Mouse (Mus musculus): Measurements from ENCODE around the gene Dgkd. TPM values are rescaled to one million over a fixed set of nuclear protein-coding genes. Genes with fewer than 3 reads are reported as not detected.

Dgkd gene
- polyA plus RNA-seq, 1 experiment from 2014 or later, result 47.6 TPM

GRCm38 (mm10) chr1:87958931-87959330 lies 105.8 kb downstream of the Dgkd start:
- H3K4me2 ChIP-seq, result no peak overlapping the region

GRCm38 (mm10) chr1:87959532-87959931 lies 106.4 kb downstream of the Dgkd start:
- WGBS, result 81% methylated on average over 4 of the region's 4 CpGs
- H3K4me3 ChIP-seq, result no peak overlapping the region
- H3K36me3 ChIP-seq, result peaks cover 64% of the 10 kb centered on the region
- no peaks in the 10 kb centered on the region for H3K27me3 ChIP-seq
- no peak overlapping the region for H3K9ac ChIP-seq
- ATAC-seq (ENCODE audit: low FRiP score, low read depth), result no peak
- H3K9me3 ChIP-seq, result no peaks in the 10 kb centered on the region
- no peak overlapping the region for H3K4me2 ChIP-seq
- no peak overlapping the region for H3K27ac ChIP-seq (replicated peaks)
- no peaks in the 10 kb centered on the region for H3K4me1 ChIP-seq (replicated peaks)

More at GRCm38 (mm10) chr1:87958931-87959330, 105.8 kb downstream of the Dgkd start:
- no peak overlapping the region for H3K4me3 ChIP-seq
- no peaks in the 10 kb centered on the region for H3K9me3 ChIP-seq
- no peak overlapping the region for H3K27ac ChIP-seq (replicated peaks)
- H3K9ac ChIP-seq, result no peak overlapping the region
- peaks cover 64% of the 10 kb centered on the region for H3K36me3 ChIP-seq
- H3K4me1 ChIP-seq (replicated peaks), result no peaks in the 10 kb centered on the region
- H3K27me3 ChIP-seq, result no peaks in the 10 kb centered on the region
- ATAC-seq (ENCODE audit: low FRiP score, low read depth), result no peak
- WGBS, result 98% methylated on average over 1 of the region's 1 CpGs

- Histone ChIP-seq H3K4me2 (no peak overlapping the region), H3K4me3 (no peak overlapping the region), H3K27ac (replicated peaks) (no peak overlapping the region), H3K9ac (no peak overlapping the region), H3K36me3 (peaks cover 60% of the 10 kb centered on the region), H3K9me3 (no peaks in the 10 kb centered on the region), H3K27me3 (no peaks in the 10 kb centered on the region), H3K4me1 (replicated peaks) (no peaks in the 10 kb centered on the region)
- 37% methylated on average over 4 of the region's 4 CpGs for WGBS
- no peak for ATAC-seq (ENCODE audit: low FRiP score, low read depth)
Observed at GRCm38 (mm10) chr1:87959998-87960431, 106.9 kb downstream of the Dgkd start.

GRCm38 (mm10) chr1:87960752-87961151 lies 107.7 kb downstream of the Dgkd start:
- Histone ChIP-seq H3K4me3 (no peak overlapping the region), H3K36me3 (peaks cover 58% of the 10 kb centered on the region), H3K9me3 (no peaks in the 10 kb centered on the region), H3K4me2 (no peak overlapping the region), H3K4me1 (replicated peaks) (no peaks in the 10 kb centered on the region), H3K27ac (replicated peaks) (no peak overlapping the region), H3K27me3 (no peaks in the 10 kb centered on the region), H3K9ac (no peak overlapping the region)
- no peak for ATAC-seq (ENCODE audit: low FRiP score, low read depth)
- 95% methylated on average over 4 of the region's 4 CpGs for WGBS

GRCm38 (mm10) chr1:87961459-87962167 lies 108.5 kb downstream of the Dgkd start:
- Histone ChIP-seq H3K36me3 (peaks cover 56% of the 10 kb centered on the region), H3K4me1 (replicated peaks) (no peaks in the 10 kb centered on the region), H3K4me2 (no peak overlapping the region), H3K9ac (no peak overlapping the region), H3K27me3 (no peaks in the 10 kb centered on the region), H3K9me3 (no peaks in the 10 kb centered on the region), H3K4me3 (no peak overlapping the region), H3K27ac (replicated peaks) (no peak overlapping the region)
- no peak for ATAC-seq (ENCODE audit: low FRiP score, low read depth)
- WGBS, result 79% methylated on average over 2 of the region's 2 CpGs

- H3K4me2 ChIP-seq, result no peak overlapping the region
- H3K27me3 ChIP-seq, result no peaks in the 10 kb centered on the region
- H3K4me1 ChIP-seq (replicated peaks), result no peaks in the 10 kb centered on the region
- 87% methylated on average over 4 of the region's 4 CpGs for WGBS
- H3K4me3 ChIP-seq, result no peak overlapping the region
- H3K9ac ChIP-seq, result no peak overlapping the region
- no peak overlapping the region for H3K27ac ChIP-seq (replicated peaks)
- ATAC-seq (ENCODE audit: low FRiP score, low read depth), result no peak
- no peaks in the 10 kb centered on the region for H3K9me3 ChIP-seq
- peaks cover 49% of the 10 kb centered on the region for H3K36me3 ChIP-seq
Observed at GRCm38 (mm10) chr1:87970381-87970780, 117.3 kb downstream of the Dgkd start.

- no peaks in the 10 kb centered on the region for H3K27me3 ChIP-seq
- no peaks in the 10 kb centered on the region for H3K9me3 ChIP-seq
- H3K36me3 ChIP-seq, result peaks cover 70% of the 10 kb centered on the region
- no peak overlapping the region for H3K4me2 ChIP-seq
- ATAC-seq (ENCODE audit: low FRiP score, low read depth), result no peak
- H3K27ac ChIP-seq (replicated peaks), result no peak overlapping the region
- no peak overlapping the region for H3K9ac ChIP-seq
- WGBS, result 58% methylated on average over 4 of the region's 4 CpGs
- H3K4me1 ChIP-seq (replicated peaks), result no peaks in the 10 kb centered on the region
- no peak overlapping the region for H3K4me3 ChIP-seq
Observed at GRCm38 (mm10) chr1:87982291-87982690, 129.2 kb downstream of the Dgkd start.

GRCm38 (mm10) chr1:87992716-87993115 lies 139.6 kb downstream of the Dgkd start:
- WGBS, result 96% methylated on average over 2 of the region's 2 CpGs
- no peak for ATAC-seq (ENCODE audit: low FRiP score, low read depth)

More at GRCm38 (mm10) chr1:87992716-87993115, 139.6 kb downstream of the Dgkd start:
- no peaks in the 10 kb centered on the region for H3K4me1 ChIP-seq (replicated peaks)
- peaks cover 76% of the 10 kb centered on the region for H3K36me3 ChIP-seq
- H3K4me3 ChIP-seq, result no peak overlapping the region
- no peaks in the 10 kb centered on the region for H3K27me3 ChIP-seq
- H3K9ac ChIP-seq, result no peak overlapping the region
- H3K4me2 ChIP-seq, result no peak overlapping the region
- no peak overlapping the region for H3K27ac ChIP-seq (replicated peaks)
- H3K9me3 ChIP-seq, result no peaks in the 10 kb centered on the region

Other genes with a start within 250 kb of the Dgkd start
- 4.1 and 4.7 TPM in 2 replicates for gene Inpp5d, start 233.0 kb upstream of the Dgkd start, polyA plus RNA-seq (2015; fragmentation: Nextera tagmentation; extraction: Ambion mirVana)
- 71.4 and 73.9 TPM in 2 replicates for gene Atg16l1, start 97.4 kb upstream of the Dgkd start, polyA plus RNA-seq (2015; fragmentation: Nextera tagmentation; extraction: Ambion mirVana)
- 1.7 and 2.3 TPM in 2 replicates for gene Sag, start 49.6 kb upstream of the Dgkd start, polyA plus RNA-seq (2015; fragmentation: Nextera tagmentation; extraction: Ambion mirVana)
- 21.1 and 21.9 TPM in 2 replicates for gene Usp40, start 155.3 kb downstream of the Dgkd start, polyA plus RNA-seq (2015; fragmentation: Nextera tagmentation; extraction: Ambion mirVana)
- not detected in 2 replicates for gene Ugt1a10, start 202.1 kb downstream of the Dgkd start, polyA plus RNA-seq (2015; fragmentation: Nextera tagmentation; extraction: Ambion mirVana)
- not detected in 2 replicates for gene Ugt1a9, start 217.5 kb downstream of the Dgkd start, polyA plus RNA-seq (2015; fragmentation: Nextera tagmentation; extraction: Ambion mirVana)
- gene Ugt1a8, start 234.5 kb downstream of the Dgkd start, polyA plus RNA-seq (2015; fragmentation: Nextera tagmentation; extraction: Ambion mirVana), result not detected in 2 replicates
- gene Ugt1a7c, start 241.8 kb downstream of the Dgkd start, polyA plus RNA-seq (2015; fragmentation: Nextera tagmentation; extraction: Ambion mirVana), result 1.2 and 1.5 TPM in 2 replicates
- gene Ugt1a6b, start 250.0 kb downstream of the Dgkd start, polyA plus RNA-seq (2015; fragmentation: Nextera tagmentation; extraction: Ambion mirVana), result 1.8 and 2.6 TPM in 2 replicates

Measured in hindbrain, embryonic 15.5 days (tissue).